Mouse (Mus musculus) ES-Bruce4 (cell line): ENCODE results near the gene Filip1l. TPM values are rescaled to one million over a fixed set of nuclear protein-coding genes. Genes with fewer than 3 reads are reported as not detected.

Experiments used
- H3K27ac ChIP-seq: 2 replicates; pipeline ENCODE4 v1.5.1; 2012; ENCODE audit warnings: low read length, inconsistent platforms; ENCODE audit not compliant: insufficient read depth
- H3K27me3 ChIP-seq: 2 replicates; pipeline ENCODE4 v1.6.1; 2012; ENCODE audit warnings: mild to moderate bottlenecking, low read length, inconsistent platforms; ENCODE audit not compliant: control insufficient read depth, poor library complexity, insufficient read depth, severe bottlenecking
- H3K36me3 ChIP-seq: 2 replicates; pipeline ENCODE4 v1.6.1; 2012; ENCODE audit warnings: inconsistent platforms, mild to moderate bottlenecking, low read length, moderate library complexity; ENCODE audit not compliant: control insufficient read depth, poor library complexity, insufficient read depth, severe bottlenecking
- H3K4me1 ChIP-seq: one replicate; pipeline ENCODE4 v1.8.1; 2011; ENCODE audit warnings: low read length; ENCODE audit not compliant: control insufficient read depth, insufficient read depth
- H3K4me3 ChIP-seq: 2 replicates; pipeline ENCODE4 v1.5.1; 2011; ENCODE audit warnings: low read depth, mild to moderate bottlenecking, low read length
- H3K9ac ChIP-seq: 2 replicates; pipeline ENCODE4 v1.6.1; 2012; ENCODE audit warnings: low read depth, mild to moderate bottlenecking, inconsistent platforms; ENCODE audit not compliant: poor library complexity, severe bottlenecking
- H3K9me3 ChIP-seq: replicated peaks from 2 replicates; pipeline ENCODE4 v1.6.1; 2012; ENCODE audit warnings: mild to moderate bottlenecking, low read length, inconsistent platforms; ENCODE audit not compliant: control insufficient read depth, poor library complexity, insufficient read depth, severe bottlenecking
- CTCF ChIP-seq: IDR thresholded peaks from one replicate; pipeline ENCODE4 v1.8.1; 2011; ENCODE audit warnings: low read depth, low read length
- EP300 ChIP-seq: IDR thresholded peaks from 2 replicates; pipeline ENCODE4 v1.6.1; 2011; ENCODE audit warnings: low read depth, low read length; ENCODE audit not compliant: insufficient read depth
- POLR2A ChIP-seq: IDR thresholded peaks from one replicate; pipeline ENCODE4 v1.8.1; 2011; ENCODE audit warnings: low read length; ENCODE audit not compliant: insufficient read depth
- polyA plus RNA-seq: library from polyadenylated mRNA; stranded (reverse); fragments of >200 nt; gene quantifications from 2 replicates; pipeline ENCODE4 v1.2.4, GENCODE M21; 2011; ENCODE audit warnings: low read depth; ENCODE audit not compliant: missing spikeins, insufficient read depth, insufficient read length

Gene Filip1l
- polyA plus RNA-seq, 1 experiment = 2.0 TPM

- no peak overlapping the region for H3K4me3 ChIP-seq
- no peak overlapping the region for H3K9ac ChIP-seq
- no peak overlapping the region for H3K27ac ChIP-seq
- H3K36me3 ChIP-seq = no peaks in the 10 kb centered on the region
- no peaks in the 10 kb centered on the region for H3K9me3 ChIP-seq
- no peak for TF ChIP-seq POLR2A
- TF ChIP-seq CTCF = no peak
- TF ChIP-seq EP300 = no peak
- H3K4me1 ChIP-seq = no peaks in the 10 kb centered on the region
- H3K27me3 ChIP-seq = no peaks in the 10 kb centered on the region
Observed at GRCm38 (mm10) chr16:57456003-57456402, 103.1 kb downstream of the Filip1l start.

GRCm38 (mm10) chr16:57465386-57465913, 112.6 kb downstream of the Filip1l start:
- TF ChIP-seq CTCF (no peak), POLR2A (no peak), EP300 (no peak)

GRCm38 (mm10) chr16:57469301-57469700, 116.4 kb downstream of the Filip1l start:
- Histone ChIP-seq H3K27ac (no peak overlapping the region), H3K4me3 (no peak overlapping the region), H3K36me3 (no peaks in the 10 kb centered on the region), H3K9ac (no peak overlapping the region), H3K9me3 (no peaks in the 10 kb centered on the region), H3K27me3 (no peaks in the 10 kb centered on the region), H3K4me1 (no peaks in the 10 kb centered on the region)
- no peak for TF ChIP-seq POLR2A
- TF ChIP-seq CTCF = no peak
- no peak for TF ChIP-seq EP300

More at GRCm38 (mm10) chr16:57465386-57465913, 112.6 kb downstream of the Filip1l start:
- Histone ChIP-seq H3K4me1 (no peaks in the 10 kb centered on the region), H3K36me3 (no peaks in the 10 kb centered on the region), H3K27ac (no peak overlapping the region), H3K27me3 (no peaks in the 10 kb centered on the region), H3K9me3 (no peaks in the 10 kb centered on the region), H3K4me3 (no peak overlapping the region), H3K9ac (no peak overlapping the region)

- Histone ChIP-seq H3K9ac (no peak overlapping the region), H3K9me3 (no peaks in the 10 kb centered on the region), H3K27ac (no peak overlapping the region), H3K4me3 (no peak overlapping the region), H3K36me3 (no peaks in the 10 kb centered on the region), H3K4me1 (no peaks in the 10 kb centered on the region), H3K27me3 (no peaks in the 10 kb centered on the region)
- TF ChIP-seq CTCF = no peak
- no peak for TF ChIP-seq POLR2A
- no peak for TF ChIP-seq EP300
Observed at GRCm38 (mm10) chr16:57469869-57470268, 117.0 kb downstream of the Filip1l start.

- Histone ChIP-seq H3K9me3 (no peaks in the 10 kb centered on the region), H3K9ac (no peak overlapping the region), H3K4me3 (no peak overlapping the region), H3K27ac (no peak overlapping the region), H3K27me3 (no peaks in the 10 kb centered on the region), H3K4me1 (no peaks in the 10 kb centered on the region), H3K36me3 (no peaks in the 10 kb centered on the region)
- no peak for TF ChIP-seq EP300
- no peak for TF ChIP-seq CTCF
- no peak for TF ChIP-seq POLR2A
Observed at GRCm38 (mm10) chr16:57470286-57470830, 117.5 kb downstream of the Filip1l start.

- no peaks in the 10 kb centered on the region for H3K4me1 ChIP-seq
- no peak overlapping the region for H3K9ac ChIP-seq
- H3K27me3 ChIP-seq = no peaks in the 10 kb centered on the region
- no peak overlapping the region for H3K4me3 ChIP-seq
- H3K27ac ChIP-seq = no peak overlapping the region
- no peaks in the 10 kb centered on the region for H3K9me3 ChIP-seq
- H3K36me3 ChIP-seq = no peaks in the 10 kb centered on the region
- no peak for TF ChIP-seq POLR2A
- TF ChIP-seq CTCF = no peak
- TF ChIP-seq EP300 = no peak
Observed at GRCm38 (mm10) chr16:57471071-57471470, 118.2 kb downstream of the Filip1l start.
